Mouse (Mus musculus): ENCODE data around the gene Gcc2. TPM values are rescaled to one million over a fixed set of nuclear protein-coding genes. Genes with fewer than 3 reads are reported as not detected.

Gcc2 gene
- 35.9 and 39.3 TPM in 2 replicates for polyA plus RNA-seq (2012; rRNA removed)

DNA sequence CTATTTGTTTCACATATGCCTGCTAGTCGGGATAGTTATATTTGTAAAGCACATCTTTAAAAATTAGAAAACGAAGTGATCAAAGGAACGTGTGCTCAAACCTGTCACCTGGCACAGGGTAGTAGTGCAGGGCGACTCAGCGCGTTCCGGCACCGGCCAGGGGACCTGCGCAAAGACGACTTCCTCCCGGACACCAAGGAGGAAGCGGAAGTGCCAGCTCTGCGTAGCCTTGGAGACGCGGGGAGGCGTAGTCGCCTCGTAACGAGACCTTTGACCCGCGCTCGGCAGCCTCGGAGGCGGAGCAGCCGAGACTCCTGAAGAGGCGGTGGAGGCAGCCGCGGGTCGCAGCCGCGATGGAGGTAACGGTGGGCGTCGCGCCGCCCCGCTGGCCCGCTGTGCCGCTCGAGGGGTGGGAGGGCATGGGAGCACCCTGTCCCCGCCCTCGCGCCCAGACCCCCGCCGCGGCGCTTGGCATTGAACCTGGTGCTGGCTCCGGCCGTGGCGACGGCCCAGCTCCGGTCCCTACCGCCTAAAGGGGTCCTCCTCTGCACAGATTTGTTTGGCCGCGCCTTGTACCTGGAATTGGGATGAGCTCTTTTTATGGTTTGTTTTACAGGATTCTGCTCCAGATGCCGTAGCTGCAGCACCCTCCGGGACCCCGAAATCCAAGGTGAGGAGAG, at the start of gene Gcc2:
Gene Gcc2 (plus strand): TSS at position 285 of the 680 bp plus-strand sequence.

DNA sequence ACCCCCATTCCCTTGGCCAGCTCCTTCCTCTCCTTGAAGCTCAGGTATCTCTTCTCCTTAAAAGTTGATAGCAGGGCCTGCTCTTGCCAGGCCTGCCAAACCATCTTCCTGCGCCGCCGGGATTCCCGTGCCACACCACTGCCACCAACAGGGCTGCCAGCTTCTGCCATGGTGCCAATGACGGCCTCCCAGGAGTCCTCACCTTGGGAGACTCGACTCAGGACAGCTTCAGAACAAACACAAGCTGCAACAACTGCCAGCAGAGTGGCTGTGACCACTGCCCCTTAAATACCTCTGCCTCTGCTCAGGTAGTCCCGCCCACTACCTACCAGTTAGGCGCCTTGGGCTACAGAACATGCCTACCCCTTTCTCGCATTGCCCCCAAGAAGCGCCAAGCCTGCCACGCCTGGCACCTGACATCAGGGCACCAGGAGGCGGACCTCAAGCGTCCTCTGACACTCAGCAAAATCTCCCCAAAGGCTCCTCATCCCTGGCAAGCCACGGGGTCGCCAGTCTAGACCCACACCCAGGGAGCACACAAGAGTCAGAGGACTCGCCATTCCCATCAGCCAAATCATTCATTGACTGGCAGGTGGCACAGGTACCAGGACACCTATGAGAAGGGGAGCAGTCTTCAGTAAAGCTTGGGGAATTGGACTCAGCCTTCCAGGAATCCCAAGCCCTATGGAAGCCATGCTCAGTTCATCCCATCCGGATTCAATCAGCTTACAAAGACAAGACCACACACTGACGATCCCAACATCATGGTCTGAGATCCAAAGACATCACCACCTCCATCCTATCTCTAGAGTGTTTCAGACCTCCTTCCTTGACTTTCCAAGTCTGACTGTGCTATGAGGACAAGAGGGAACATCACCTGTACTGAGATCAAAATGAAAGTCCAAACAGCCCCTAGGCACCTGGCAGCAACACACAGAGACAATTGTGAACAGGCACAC, 30.2 kb upstream of the Gcc2 start, which contains the start of gene AW822073:
Gene AW822073 (minus strand): TSS at position 104 of the 959 bp plus-strand sequence.

DNA sequence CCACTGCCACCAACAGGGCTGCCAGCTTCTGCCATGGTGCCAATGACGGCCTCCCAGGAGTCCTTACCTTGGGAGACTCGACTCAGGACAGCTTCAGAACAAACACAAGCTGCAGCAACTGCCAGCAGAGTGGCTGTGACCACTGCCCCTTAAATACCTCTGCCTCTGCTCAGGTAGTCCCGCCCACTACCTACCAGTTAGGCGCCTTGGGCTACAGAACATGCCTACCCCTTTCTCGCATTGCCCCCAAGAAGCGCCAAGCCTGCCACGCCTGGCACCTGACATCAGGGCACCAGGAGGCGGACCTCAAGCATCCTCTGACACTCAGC, 22.7 kb upstream of the Gcc2 start, which contains the start of gene Duxf3:
Gene Duxf3 (minus strand): TSS at position 35 of the 329 bp plus-strand sequence.

DNA sequence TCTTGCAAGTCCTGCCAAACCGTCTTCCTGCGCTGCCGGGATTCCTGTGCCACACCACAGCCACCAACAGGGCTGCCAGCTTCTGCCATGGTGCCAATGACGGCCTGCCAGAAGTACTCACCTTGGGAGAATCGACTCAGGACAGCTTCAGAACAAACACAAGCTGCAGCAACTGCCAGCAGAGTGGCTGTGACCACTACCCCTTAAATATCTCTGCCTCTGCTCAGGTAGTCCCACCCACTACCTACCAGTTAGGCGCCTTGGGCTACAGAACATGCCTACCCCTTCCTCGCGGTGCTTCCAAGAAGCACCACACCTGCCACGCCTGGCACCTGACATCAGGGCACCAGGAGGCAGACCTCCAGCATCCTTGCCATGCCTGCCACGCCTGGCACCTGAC, 18.7 kb upstream of the Gcc2 start, which contains the start of gene Gm4981:
Gene Gm4981 (minus strand): TSS at position 89 of the 400 bp plus-strand sequence.

DNA sequence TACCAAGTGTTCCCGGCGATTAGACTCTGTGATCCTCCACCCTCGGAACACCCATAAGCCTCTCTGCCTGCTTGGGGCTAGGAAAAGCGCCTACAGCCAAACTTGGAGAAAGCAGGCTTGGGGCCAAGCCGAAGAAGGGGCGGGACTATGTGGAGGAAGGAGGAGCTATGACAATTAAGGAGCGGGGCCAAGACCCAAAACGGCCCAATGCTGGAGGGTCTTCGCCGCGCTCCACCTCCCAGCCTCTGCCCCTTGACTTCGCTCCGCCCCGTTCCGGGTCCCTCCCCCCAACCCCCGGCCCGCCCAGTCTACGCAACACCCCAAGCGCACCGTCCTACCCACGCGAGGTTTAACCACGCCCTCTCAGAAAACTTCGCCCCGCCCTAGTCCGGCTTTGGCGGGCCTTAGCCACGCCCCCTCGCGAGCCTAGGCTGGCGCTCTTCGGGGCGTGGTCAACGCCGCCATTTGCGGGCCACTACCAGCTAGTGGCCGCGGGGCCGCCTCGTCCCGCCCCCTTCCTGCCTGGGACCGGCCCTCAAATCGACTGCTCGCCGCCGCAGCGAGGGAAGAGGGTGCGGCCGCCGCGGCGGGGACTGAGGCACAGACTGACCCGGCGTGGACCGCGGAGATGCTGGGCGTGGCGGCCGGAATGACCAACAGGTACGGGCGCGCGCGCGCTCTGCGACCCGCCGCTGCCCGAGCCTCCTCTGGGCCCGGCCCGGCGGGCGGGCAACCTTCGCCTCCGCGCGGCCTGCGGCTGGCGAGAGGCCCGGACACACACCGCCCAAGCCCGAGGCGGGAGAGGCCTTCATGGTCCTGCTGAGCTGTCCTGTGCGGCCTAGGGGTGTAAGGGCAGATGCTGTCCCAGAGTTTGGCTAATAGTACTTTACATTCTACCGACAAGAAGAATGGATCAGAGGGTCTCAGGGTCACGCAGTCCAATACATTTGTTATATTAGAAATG, 68.0 kb downstream of the Gcc2 start, which contains the start of gene Lims1:
Gene Lims1 (plus strand): TSS at position 439 of the 964 bp plus-strand sequence.

Other genes with a start within 250 kb of the Gcc2 start
- gene AW822073, start 30.6 kb upstream of the Gcc2 start, polyA plus RNA-seq (2012; rRNA removed): not detected in 2 replicates
- not detected in 2 replicates for gene Duxf3, start 22.8 kb upstream of the Gcc2 start, polyA plus RNA-seq (2012; rRNA removed)
- not detected in 2 replicates for gene Gm4981, start 18.8 kb upstream of the Gcc2 start, polyA plus RNA-seq (2012; rRNA removed)
- 37.3 and 47.2 TPM in 2 replicates for gene Lims1, start 68.0 kb downstream of the Gcc2 start, polyA plus RNA-seq (2012; rRNA removed)
- gene Ranbp2, start 191.4 kb downstream of the Gcc2 start, polyA plus RNA-seq (2012; rRNA removed): 22.5 and 23.9 TPM in 2 replicates
- 7.4 and 9.3 TPM in 2 replicates for gene Ccdc138, start 242.5 kb downstream of the Gcc2 start, polyA plus RNA-seq (2012; rRNA removed)

Data from central nervous system, embryonic 11.5 days (tissue).